Mouse (Mus musculus) hindbrain, embryonic 11.5 days (tissue): ENCODE results near the gene Smarcal1. TPM values are rescaled to one million over a fixed set of nuclear protein-coding genes. Genes with fewer than 3 reads are reported as not detected.
A peak's percentile ranks its signal among the peaks of the same experiment; 100 is the strongest.

Source experiments
- ATAC-seq: fragments of 200-750 bp; cut with Nextera tagmentation; 2 replicates; pipeline ENCODE4 v1.8.0; 2017; ENCODE audit warnings: mild to moderate bottlenecking, moderate TSS enrichment, moderate library complexity; ENCODE audit not compliant: low FRiP score
- DNase-seq: peaks from one replicate; pipeline ENCODE4 v3.0.0-alpha.2; 2015; ENCODE audit warnings: low spot score
- H3K27ac ChIP-seq: fragments of 300-500 bp; sonication (generic); 2 replicates; pipeline ENCODE4 v1.5.1; 2014; ENCODE audit warnings: mild to moderate bottlenecking, low read depth, low read length
- H3K27me3 ChIP-seq: fragments of 300-500 bp; sonication (generic); 2 replicates; pipeline ENCODE4 v1.6.1; 2014; ENCODE audit warnings: mild to moderate bottlenecking, low read length, moderate library complexity, mixed read lengths; ENCODE audit not compliant: control insufficient read depth, insufficient read depth
- H3K36me3 ChIP-seq: fragments of 300-500 bp; sonication (generic); 2 replicates; pipeline ENCODE4 v1.6.1; 2014; ENCODE audit warnings: mild to moderate bottlenecking, low read length, moderate library complexity, mixed read lengths; ENCODE audit not compliant: control insufficient read depth, insufficient read depth
- H3K4me1 ChIP-seq: fragments of 300-500 bp; sonication (generic); replicated peaks from 2 replicates; pipeline ENCODE4 v1.6.1; 2014; ENCODE audit warnings: low read length, mixed read lengths; ENCODE audit not compliant: control insufficient read depth, insufficient read depth
- H3K4me2 ChIP-seq: fragments of 300-500 bp; sonication (generic); replicated peaks from 2 replicates; pipeline ENCODE4 v1.6.1; 2014; ENCODE audit warnings: mild to moderate bottlenecking, low read depth, low read length
- H3K4me3 ChIP-seq: fragments of 300-500 bp; sonication (generic); 2 replicates; pipeline ENCODE4 v1.5.1; 2014; ENCODE audit warnings: low read depth, low read length
- H3K9ac ChIP-seq: fragments of 300-500 bp; sonication (generic); 2 replicates; pipeline ENCODE4 v1.6.1; 2014; ENCODE audit warnings: low read depth, low read length
- H3K9me3 ChIP-seq: fragments of 300-500 bp; sonication (generic); 2 replicates; pipeline ENCODE4 v1.6.1; 2016; ENCODE audit warnings: low read length; ENCODE audit not compliant: control insufficient read depth
- WGBS: fragments of 180-500 bp; shearing (Covaris S2); extraction: QIAGEN DNeasy Blood & Tissue Kit; methylation state at CpG from one replicate; pipeline ENCODE4 v1.1.7; 2014; 5-methylcytosine and 5-hydroxymethylcytosine counted together
- polyA plus RNA-seq: library from polyadenylated mRNA; unstranded; fragments of >200 nt; fragmentation: Nextera tagmentation; extraction: Ambion mirVana; gene quantifications from 2 replicates; pipeline ENCODE4 v1.2.1, GENCODE M21; 2014

Smarcal1 gene
- polyA plus RNA-seq, 1 experiment from 2014 or later = 32.1 TPM

GRCm38 (mm10) chr1:72596231-72596630, 13.2 kb downstream of the Smarcal1 start:
- no peak overlapping the region for H3K27ac ChIP-seq
- H3K9me3 ChIP-seq = no peaks in the 10 kb centered on the region
- 94% methylated on average over 5 of the region's 5 CpGs for WGBS
- no peaks in the 10 kb centered on the region; the same call in 1 of the 2 replicates for H3K36me3 ChIP-seq
- H3K4me1 ChIP-seq = no peaks in the 10 kb centered on the region
- H3K4me2 ChIP-seq = no peak overlapping the region
- H3K27me3 ChIP-seq = no peaks in the 10 kb centered on the region
- ATAC-seq (no peak), DNase-seq (no peak)
- H3K9ac ChIP-seq = no peak overlapping the region
- H3K4me3 ChIP-seq = no peak overlapping the region

GRCm38 (mm10) chr1:72599146-72600101, 16.4 kb downstream of the Smarcal1 start:
- H3K27me3 ChIP-seq = no peaks in the 10 kb centered on the region
- DNase-seq (no peak), ATAC-seq (no peak)
- H3K4me2 ChIP-seq = no peak overlapping the region
- WGBS = 87% methylated on average over 21 of the region's 21 CpGs
- H3K27ac ChIP-seq = no peak overlapping the region
- no peaks in the 10 kb centered on the region for H3K36me3 ChIP-seq
- no peak overlapping the region for H3K9ac ChIP-seq
- no peaks in the 10 kb centered on the region for H3K9me3 ChIP-seq
- H3K4me1 ChIP-seq = no peaks in the 10 kb centered on the region
- no peak overlapping the region for H3K4me3 ChIP-seq

- ATAC-seq (no peak), DNase-seq (no peak)
- Histone ChIP-seq H3K4me2 (no peak overlapping the region), H3K27me3 (no peaks in the 10 kb centered on the region), H3K27ac (no peak overlapping the region), H3K4me1 (no peaks in the 10 kb centered on the region), H3K9me3 (no peaks in the 10 kb centered on the region), H3K9ac (no peak overlapping the region), H3K4me3 (no peak overlapping the region), H3K36me3 (no peaks in the 10 kb centered on the region)
- 93% methylated on average over 5 of the region's 5 CpGs for WGBS
These were observed 17.7 kb downstream of the Smarcal1 start for GRCm38 (mm10) chr1:72600778-72601177.

GRCm38 (mm10) chr1:72601233-72601632, 18.2 kb downstream of the Smarcal1 start:
- WGBS = 95% methylated on average over 7 of the region's 7 CpGs
- ATAC-seq = no peak
- H3K36me3 ChIP-seq = no peaks in the 10 kb centered on the region

GRCm38 (mm10) chr1:72602186-72602585, 19.1 kb downstream of the Smarcal1 start:
- WGBS = 85% methylated on average over 5 of the region's 5 CpGs
- Histone ChIP-seq H3K9me3 (no peaks in the 10 kb centered on the region), H3K4me3 (no peak overlapping the region), H3K27me3 (no peaks in the 10 kb centered on the region), H3K4me1 (no peaks in the 10 kb centered on the region), H3K27ac (no peak overlapping the region), H3K36me3 (no peaks in the 10 kb centered on the region), H3K9ac (no peak overlapping the region), H3K4me2 (no peak overlapping the region)
- ATAC-seq (no peak), DNase-seq (no peak)

More at GRCm38 (mm10) chr1:72601233-72601632, 18.2 kb downstream of the Smarcal1 start:
- no peak overlapping the region for H3K4me2 ChIP-seq
- H3K4me3 ChIP-seq = no peak overlapping the region
- H3K9me3 ChIP-seq = no peaks in the 10 kb centered on the region
- no peak overlapping the region for H3K9ac ChIP-seq
- no peak overlapping the region for H3K27ac ChIP-seq
- H3K27me3 ChIP-seq = no peaks in the 10 kb centered on the region
- DNase-seq = no peak
- no peaks in the 10 kb centered on the region for H3K4me1 ChIP-seq

GRCm38 (mm10) chr1:72602803-72603202, 19.8 kb downstream of the Smarcal1 start:
- DNase-seq = no peak
- WGBS = 93% methylated on average over 5 of the region's 5 CpGs
- no peak overlapping the region for H3K4me3 ChIP-seq
- no peaks in the 10 kb centered on the region for H3K9me3 ChIP-seq
- ATAC-seq = no peak
- H3K4me1 ChIP-seq = no peaks in the 10 kb centered on the region
- H3K9ac ChIP-seq = no peak overlapping the region
- no peaks in the 10 kb centered on the region for H3K27me3 ChIP-seq
- H3K27ac ChIP-seq = no peak overlapping the region
- no peak overlapping the region for H3K4me2 ChIP-seq
- H3K36me3 ChIP-seq = no peaks in the 10 kb centered on the region

GRCm38 (mm10) chr1:72606186-72606673, 23.2 kb downstream of the Smarcal1 start:
- Histone ChIP-seq H3K36me3 (no peaks in the 10 kb centered on the region), H3K9ac (no peak overlapping the region), H3K9me3 (no peaks in the 10 kb centered on the region), H3K4me3 (no peak overlapping the region), H3K27ac (no peak overlapping the region), H3K27me3 (no peaks in the 10 kb centered on the region), H3K4me1 (no peaks in the 10 kb centered on the region), H3K4me2 (no peak overlapping the region)
- no peak for DNase-seq
- ATAC-seq = peak; percentile 43
- WGBS = 68% methylated on average over 12 of the region's 12 CpGs

GRCm38 (mm10) chr1:72609129-72609528, 26.1 kb downstream of the Smarcal1 start:
- no peak overlapping the region for H3K27ac ChIP-seq
- ATAC-seq = no peak
- H3K36me3 ChIP-seq = peaks cover 4% of the 10 kb centered on the region; the same call in 1 of the 2 replicates
- no peak overlapping the region for H3K4me3 ChIP-seq
- no peaks in the 10 kb centered on the region for H3K4me1 ChIP-seq
- DNase-seq = no peak
- no peaks in the 10 kb centered on the region for H3K9me3 ChIP-seq
- no peak overlapping the region for H3K9ac ChIP-seq
- H3K4me2 ChIP-seq = no peak overlapping the region
- 81% methylated on average over 10 of the region's 10 CpGs for WGBS
- no peaks in the 10 kb centered on the region for H3K27me3 ChIP-seq
